Mouse (Mus musculus) ovary, postnatal 14 days (tissue): ENCODE measurements at regions not wholly inside any gene's neighbourhood (a gene's known extent, or its start where the extent isn't known, plus 50 kb on each side); places are given as distances from the start of the nearest gene placed in this dataset.

ENCODE experiments used
- DNase-seq: peaks from one replicate; pipeline ENCODE4 v3.0.0; 2022; ENCODE audit warnings: low spot score

DNA sequence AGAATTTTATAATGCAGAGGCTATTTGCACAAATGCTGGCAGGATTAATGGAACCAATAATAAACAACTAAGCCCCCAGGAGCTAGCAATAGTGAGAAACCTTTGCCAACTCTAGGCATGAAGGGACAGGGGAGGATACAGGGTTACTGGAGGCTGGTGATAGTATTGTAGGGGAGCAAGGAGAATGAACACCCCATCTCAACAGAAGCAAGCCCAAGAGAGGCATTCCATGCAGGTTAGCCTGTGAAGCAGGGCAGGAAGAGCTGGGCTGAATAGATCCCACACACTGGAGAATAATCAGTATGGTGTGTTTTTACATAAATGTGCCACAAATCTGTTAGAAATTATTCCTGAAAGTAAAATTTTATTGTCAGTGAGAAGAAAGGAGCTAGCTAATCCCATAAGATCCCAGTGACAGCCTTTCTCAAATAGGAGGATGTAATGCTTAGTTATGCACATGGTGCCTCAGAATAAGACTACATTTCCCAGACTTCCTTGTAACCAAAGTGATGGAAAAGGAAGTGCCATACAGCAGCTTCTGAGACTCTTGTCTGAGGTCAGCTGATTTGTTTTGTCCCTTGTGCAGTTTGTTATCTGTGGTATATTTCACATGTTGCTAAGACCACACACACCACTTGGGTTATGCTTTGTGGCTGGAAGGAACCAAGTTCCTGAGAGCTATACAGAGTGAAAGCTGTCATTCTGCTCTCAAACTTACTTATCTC, 111.1 kb downstream of the Ccdc71l start:
- no peak for DNase-seq

DNA sequence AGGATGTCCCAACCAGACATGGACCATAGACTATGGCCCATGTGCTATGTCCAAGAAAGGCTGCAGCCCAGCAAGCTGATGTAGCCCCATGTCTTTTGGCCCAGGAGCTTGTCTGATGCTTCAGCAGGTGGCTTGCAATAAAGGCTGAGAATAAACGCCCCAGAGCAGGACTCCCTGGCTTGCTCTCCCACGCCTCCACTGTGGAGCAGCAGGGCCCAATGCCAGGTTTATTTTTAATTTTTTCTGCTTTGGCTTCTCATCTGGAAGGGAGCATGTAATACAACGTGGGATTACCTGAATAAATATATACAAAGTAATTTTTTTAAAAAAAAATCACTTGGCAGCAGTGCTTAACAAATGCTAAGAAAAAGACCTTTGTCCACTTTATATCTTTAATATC, 125.7 kb downstream of the Ccdc71l start:
- no peak for DNase-seq

DNA sequence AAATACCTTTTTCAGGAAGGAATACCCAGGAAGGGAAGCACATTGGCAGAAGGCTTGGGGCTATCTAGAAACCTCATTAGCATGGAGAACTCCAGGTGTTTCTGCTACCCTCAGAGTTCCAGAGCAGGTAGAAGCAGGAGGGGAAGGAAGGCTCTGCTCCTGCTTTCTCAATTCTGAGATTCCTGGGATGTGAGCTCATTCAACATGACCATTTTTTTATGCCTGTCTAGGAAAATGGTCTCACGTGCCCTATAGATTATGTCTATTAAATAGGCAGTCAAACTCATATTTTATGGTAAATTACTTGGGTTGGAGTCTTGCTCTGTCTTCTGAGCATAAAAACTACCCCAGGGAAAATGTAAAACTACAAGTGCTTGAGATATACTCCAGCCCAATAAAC, 130.2 kb downstream of the Ccdc71l start:
- no peak for DNase-seq

DNA sequence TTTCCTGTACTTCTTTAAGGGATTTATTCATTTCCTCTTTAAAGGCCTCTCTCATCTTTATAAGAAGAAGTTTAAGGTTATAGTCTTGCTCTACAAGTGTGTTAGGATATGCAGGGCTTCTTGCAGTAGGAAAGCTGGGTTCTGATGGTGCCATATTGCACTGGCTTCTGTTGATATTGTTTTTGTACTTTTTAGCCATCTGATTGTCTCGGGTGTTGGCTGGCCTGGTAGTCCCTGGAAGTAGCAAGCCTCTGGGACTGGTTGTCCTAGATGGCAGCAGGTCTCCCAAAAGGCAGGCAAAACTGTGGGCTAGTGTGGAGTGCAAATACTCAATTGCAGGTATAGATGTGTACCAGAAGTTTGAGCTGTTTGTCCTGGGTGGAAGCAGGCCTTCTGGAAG, 147.1 kb downstream of the Ccdc71l start:
- no peak for DNase-seq

DNA sequence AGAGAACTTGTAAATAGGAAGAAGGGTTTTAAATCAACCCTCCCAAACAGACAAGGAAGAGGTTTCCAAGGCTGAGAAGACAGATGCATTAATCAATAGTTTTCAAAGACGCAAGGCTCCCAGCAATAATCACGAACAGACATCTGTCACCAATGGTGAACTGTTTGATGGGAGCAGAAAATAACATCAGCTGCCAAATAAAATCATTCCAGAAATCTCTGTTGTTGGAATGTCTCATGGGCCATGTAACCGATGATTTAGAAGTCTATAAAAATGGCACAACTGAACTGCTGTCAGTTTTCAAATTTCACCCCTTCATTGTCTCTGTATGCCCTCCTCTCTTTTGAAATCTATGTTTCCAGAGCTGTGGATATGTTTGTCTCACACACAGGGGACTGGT, 152.7 kb downstream of the Ccdc71l start:
- no peak for DNase-seq

DNA sequence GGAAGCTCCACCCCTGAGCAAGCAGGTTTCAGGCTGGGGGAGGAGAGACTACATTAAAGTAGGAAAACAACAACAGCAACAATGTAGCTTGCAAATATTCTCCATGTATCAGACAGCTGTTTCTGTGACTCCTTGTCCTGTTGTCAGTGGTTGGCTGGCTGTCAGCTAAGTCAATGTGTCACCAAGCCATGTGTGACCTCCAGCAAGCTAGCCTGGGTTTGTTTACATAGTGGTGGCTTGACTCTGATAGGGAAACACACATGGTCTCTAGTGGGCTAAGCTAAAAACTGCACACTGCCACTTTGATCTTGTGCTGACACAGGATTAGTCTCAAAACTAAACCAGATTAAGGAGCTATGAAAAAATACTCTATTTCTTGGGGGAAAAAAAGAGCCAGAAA, 155.1 kb downstream of the Ccdc71l start:
- peak; percentile 4 for DNase-seq

DNA sequence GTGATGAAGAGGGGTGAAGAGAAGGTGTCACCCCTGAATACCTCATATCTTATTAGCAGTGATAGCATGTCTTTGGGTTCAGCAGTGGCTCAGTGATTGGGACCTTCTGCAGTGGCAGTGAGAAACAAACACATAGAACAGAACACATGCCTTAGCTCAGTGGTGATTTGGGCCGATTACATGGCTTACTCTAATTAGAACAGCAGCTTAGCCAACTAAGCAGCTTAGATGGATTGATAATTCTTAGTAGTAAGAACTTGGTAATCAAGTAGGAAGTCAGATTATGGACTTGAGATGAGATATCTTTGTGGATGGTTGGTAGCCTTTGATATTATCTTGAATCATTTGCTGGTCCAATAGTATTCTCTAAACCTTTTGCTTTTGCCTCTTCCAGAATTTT, 167.0 kb downstream of the Ccdc71l start:
- DNase-seq = no peak

DNA sequence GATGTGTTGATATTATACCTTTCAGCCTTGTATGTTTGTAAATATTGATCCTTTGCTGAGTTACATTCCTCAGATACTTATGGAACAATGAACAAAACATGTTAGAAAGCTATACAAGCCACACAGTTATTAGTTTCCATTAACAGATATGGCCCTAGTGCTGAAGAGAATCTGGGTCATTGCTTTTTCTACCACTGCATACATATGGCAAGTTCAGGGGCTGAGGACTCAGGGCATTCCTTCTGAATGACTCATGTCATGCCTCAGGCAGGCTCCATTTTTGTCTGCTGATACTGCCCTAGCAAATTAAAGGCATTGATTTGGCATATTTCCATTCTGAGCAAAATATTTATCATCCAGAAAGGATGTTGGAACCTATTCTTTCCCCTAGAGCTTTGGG, 167.9 kb downstream of the Ccdc71l start:
- DNase-seq = no peak

DNA sequence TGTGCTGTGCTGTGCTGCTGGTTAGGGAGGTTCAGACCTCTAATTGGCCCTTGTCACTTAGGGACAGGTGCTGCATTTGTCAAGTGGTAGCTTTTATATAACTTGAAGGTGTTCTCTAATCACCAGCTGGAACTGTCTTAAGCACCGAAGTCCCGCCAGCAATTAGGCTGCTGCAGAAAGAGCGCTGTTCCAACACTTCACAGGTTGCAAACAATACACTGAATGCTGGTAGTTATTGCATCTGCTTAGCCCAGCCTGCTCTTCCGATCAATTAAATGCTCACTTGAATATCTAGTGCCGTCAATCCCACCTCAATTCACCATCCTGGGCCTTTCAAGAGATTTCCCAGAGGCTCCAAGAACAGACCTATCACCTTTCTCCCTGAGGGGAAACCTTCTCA, 175.3 kb downstream of the Ccdc71l start:
- DNase-seq = no peak

DNA sequence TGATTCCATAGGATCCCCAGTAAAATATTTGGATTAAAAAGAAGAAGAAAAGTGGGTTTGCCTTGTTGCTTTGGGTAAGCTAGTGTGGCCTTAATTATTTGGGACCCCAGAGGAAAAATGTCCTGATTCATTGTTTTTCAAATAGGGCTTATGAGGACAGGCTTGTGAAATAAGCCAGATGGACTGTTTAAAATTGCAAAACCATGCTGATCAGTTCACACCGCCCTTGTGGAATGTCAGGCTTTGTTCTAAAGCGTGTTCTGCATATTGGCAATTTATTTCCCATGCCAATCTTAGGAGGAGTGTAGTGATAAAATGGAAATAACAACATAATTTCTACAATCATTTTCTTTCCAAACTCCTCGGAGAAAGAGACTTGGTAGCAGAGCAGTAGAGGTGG, 189.3 kb downstream of the Ccdc71l start:
- no peak for DNase-seq

DNA sequence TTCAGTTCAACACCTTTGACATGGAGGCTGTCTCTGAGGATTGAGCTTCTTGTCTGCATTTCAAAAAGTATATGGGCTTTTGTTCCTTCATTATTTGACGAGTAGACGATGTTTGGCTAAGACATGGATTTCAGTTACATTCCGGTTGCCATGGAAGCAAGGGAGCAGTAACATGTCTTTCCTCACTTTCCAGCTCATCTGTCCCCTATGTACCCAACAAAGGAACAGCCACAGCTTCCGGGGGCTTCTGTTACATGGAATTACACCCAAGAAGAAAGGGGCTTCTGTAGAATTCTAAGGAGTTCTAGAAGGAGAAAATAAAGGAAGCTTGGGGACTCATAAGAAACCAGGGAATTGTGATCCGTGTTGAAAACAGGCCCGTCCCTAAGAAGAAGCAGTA, 202.8 kb downstream of the Ccdc71l start:
- no peak for DNase-seq

DNA sequence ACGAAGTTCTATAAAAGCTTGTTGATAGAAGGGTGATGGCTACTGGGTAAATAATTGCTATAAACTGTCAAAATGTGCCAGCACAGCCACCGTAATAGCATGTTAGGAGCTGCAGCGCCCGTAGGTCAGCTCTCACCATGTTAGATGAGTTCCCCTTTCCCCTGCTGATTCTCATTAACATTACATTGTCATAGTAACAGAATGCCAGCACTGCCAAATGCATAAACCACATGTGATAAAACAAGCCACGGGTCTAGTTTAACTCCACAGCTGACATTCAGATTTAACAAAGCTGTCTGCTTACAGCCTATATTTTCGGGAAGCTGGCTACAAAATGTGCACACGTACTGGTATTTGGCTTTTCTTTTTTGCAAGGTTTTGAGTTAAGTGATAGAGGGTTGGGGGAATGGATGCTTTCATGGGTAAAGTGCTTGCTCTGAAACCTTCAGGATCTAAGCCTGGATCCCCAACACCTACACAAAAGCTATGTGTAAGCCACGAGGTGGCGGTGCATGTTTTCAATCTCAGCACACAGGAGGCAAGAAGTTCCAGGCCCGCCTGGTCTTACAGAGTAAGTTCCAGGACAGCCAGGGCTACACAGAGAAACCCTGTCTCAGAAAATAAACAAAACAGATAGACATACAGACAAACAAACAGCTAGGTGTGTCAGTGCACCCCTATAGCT, 217.1 kb upstream of the Nampt start:
- DNase-seq = no peak

DNA sequence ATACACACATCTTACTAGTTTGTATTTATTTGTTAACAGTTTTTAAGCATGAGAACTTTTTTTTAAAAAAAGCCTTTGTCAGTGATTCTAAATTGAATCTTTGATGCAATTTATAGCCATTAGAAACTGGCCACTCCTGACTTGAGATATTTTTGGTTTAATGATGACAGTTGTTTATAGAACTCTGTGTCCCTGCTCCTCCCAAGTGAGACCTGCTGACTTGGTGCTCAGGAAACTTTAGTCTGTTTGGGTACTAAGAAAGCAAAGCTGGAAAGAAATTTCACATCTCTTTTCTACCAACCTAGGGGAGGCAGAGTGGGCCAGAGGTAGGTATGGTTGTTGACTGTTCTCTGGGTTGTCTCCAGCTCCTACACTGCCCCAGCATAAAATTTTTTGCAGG, 214.0 kb upstream of the Nampt start:
- no peak for DNase-seq

DNA sequence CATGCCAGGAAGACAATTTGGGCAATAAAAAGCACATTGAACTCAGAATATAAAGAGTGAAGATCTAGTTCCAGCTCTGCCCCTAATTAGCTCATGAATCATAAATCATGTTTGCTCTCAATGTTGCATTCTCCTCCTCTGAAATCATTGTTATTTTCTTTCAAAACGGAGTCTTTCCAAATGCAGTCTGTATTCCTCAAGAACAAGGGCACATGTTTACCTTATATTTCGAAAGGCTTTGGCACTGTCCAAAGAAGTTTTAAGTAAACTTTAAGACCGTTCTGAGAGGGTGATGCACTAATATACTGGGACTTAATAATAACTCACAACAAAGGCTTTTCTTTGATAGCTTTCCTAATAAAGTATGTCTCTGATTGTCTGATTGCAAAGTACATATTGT, 204.3 kb upstream of the Nampt start:
- no peak for DNase-seq

DNA sequence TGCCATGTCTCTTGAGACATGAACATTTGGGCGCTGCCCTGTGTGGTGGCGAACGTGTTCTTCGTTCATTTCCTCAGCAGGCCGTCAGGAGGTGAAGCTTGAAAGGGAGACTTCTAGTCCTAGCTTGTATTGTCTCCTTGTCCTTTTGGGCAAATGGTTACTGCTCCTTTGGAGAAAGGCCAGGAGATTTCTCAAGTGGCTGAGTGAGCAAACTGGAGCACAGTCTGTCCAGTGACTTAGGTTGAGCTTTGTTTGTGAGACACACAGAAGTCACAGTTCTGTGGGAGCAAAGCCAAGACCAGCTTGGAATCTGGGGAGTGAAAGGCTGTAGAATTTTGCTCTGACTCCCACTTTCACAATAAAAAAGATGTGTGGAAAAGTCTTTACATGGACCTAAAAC, 203.3 kb upstream of the Nampt start:
- no peak for DNase-seq

DNA sequence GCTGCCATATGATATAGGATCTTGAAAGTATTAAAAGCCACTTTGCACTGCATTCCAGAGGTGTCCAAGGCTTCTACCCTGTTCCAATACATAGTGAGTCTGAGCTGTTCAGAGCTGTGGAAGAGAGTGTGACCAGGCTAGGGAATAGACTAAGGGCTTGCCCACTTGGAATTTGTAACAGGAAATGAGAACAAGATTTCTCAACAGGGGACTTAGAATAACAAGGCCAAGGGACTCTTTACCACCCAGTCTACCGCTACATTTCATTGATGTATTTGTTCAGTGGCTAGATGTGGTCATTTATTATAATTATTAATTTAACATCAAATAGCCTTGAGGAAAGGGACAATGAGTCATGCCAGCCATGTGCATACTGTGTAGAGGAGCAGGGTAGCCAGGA, 202.3 kb upstream of the Nampt start:
- no peak for DNase-seq

DNA sequence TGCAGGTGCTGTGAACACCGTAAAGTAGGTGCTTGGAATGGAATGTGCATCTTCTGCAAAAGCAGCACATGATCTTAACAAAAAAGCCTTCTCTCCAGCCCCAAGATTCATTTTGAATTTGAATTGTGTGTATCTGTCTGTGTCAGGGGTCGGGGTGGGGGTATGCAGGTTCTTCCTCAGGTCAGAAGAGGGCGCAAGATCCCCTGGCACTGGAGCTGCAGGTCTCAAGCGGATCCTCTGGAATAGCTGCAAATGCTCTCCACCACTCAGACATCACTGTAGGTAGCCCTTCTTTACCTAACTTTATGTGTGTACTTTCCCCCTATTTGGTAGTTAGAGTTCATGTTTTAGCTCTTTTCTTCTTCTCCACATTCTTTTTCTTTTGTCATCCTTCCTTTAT, 199.5 kb upstream of the Nampt start:
- DNase-seq = no peak

DNA sequence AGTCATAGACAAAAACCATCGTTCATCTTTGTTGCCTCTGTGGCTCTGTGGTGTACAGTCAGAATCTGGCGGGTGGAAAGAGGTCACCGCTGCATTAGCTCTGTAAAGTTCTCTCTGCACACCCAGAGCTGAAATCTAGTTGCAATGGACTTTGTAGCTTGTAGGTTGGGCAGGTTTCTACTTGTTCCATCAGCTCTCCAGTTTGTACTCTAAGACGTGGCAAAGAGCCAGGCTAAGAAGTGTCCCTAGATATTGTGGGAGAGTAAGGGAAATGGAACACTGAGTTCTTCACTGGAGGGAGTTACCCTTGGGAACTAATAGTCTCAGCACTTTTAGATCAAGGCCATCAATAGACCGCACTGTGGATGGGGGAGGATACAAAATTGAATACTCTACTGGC, 197.6 kb upstream of the Nampt start:
- DNase-seq = no peak

DNA sequence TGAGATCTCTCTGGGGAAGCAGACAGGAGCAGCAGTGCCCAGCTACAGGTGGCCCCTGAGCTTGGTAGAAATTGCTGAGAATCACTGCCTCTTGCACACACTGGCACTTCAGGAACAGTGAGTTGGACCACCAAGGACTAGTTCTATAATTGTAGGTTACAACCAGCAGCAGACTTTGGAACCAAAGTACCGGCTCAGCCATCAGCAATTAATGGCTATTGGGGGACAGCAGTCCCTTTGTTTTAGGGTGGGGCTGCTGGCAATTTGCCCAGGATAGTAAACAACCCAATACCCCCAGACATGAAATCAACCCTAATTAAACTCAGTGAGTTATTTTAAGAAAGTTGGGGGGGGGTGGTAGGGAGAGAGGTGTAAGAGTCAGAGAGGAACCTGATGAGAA, 190.8 kb upstream of the Nampt start:
- DNase-seq = no peak

DNA sequence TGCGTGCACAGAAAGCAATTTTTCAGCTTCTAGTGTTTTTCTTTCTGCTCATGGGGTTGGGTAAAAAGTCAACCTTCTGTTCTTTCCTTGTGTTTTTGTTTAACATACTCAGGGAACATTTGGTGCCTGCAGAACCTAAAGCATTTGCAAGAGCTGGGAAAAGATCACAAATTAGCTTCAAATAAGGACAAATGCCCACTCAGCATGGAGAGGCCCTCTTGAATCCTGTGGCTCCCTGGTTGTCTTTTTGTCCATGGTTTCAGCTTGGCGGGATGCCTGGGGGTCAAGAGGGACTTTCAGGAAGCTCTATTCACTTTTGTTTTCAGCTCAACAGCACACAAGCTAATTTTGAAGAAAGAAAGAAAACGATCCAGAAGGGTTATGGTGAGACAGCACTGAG, 186.4 kb upstream of the Nampt start:
- no peak for DNase-seq

DNA sequence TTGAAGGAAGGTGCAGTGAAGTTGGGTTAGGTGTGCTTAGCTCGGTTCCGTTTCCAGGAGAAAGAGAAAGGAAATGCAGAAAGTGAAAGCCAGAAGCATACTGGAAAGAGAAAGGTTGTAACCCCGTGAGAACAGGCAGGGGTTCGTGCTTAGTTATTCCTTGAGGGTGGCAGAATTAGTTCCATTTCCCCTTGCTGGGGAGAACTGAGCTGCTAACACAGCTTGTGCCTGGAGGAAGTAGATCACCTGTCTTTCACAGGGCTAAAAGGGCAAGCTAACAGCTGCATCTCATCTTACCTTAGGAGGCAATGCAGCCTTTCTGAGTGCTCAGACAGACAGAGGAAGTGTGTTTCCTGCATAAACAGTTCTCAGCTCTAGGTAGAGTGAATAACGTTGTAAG, 184.3 kb upstream of the Nampt start:
- no peak for DNase-seq

DNA sequence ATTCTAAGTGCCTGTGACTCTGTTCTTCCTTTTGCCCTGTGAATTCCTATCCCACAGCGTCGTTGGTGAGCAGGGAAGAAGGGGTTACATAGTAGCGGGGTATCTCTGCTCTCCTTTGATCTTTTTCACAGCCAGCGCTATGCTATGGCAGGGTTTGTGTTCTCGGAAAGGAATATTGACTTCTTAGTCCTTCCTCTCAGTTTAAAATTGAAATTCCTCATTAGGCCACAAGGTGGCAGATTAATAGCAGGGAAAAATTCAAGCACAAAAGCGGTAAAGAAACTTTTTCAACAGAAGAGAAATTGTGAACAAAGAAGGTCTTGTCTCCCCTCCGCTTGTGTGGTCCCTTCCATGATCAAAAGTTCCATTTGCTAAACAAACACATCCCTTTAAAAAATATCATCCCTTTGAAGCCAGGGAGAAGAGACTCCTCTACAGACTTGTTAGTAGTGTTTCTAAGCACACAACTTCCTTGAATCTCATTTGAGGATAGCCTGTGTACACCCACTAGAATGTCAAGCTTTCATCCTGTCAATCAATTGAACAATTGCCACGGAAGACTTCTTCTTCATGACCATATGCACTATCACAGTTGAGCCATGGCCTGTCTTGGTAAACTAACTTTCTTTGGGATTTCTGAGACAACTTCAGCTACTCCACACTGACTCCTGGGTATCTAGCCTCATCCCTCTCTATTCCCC, 181.8 kb upstream of the Nampt start:
- peak; percentile 18 for DNase-seq

DNA sequence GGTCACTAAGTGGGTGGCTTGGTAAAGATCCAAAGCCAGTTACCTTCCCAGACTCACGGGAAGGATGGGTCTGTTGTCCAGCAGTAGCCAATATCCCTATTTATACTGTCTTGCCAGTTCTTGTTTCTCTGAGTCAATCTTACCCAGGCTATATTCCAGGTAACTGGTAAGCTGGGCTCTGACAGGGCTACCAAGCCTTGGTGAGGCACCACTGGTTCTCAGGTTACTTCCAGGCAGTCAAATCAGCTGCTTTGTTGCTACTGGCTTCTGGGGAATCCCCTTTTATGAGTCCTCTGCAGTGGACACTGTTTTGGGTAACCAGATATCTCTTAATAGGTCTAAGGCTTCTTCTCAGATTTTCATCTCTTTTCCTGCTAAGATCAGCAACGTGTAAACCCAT, 178.8 kb upstream of the Nampt start:
- no peak for DNase-seq

DNA sequence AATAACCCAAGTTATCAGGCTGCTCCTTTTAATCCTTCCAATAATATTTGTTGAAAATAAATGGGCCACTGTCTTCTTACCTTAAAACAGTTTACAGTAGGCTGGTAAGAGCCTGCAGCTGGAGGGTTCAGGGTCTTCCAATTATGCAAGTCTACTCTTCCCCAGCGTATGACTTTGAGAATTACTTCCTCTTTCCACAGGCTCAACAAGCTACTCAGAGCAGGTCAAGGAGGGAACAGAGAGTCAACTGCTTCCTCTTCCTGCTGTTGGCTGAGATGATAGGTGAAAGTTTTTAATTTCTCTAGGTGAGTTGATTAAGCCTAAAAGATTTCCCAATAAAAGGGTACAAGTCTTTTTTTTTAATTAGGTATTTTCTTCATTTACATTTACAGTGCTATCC, 176.9 kb upstream of the Nampt start:
- DNase-seq = no peak
